Mouse (Mus musculus) lung, adult 2 months (tissue): ENCODE data around the gene Gm20388.

ENCODE experiments used
- CTCF ChIP-seq: fragments of 200-500 bp; IDR thresholded peaks from 2 replicates; pipeline ENCODE4 v1.5.1; 2011; ENCODE audit warnings: mild to moderate bottlenecking, low read length, control low read depth; ENCODE audit not compliant: insufficient read depth
- POLR2A ChIP-seq: fragments of 200-500 bp; IDR thresholded peaks from 2 replicates; pipeline ENCODE4 v1.6.1; 2011; ENCODE audit warnings: low read depth, mild to moderate bottlenecking, control low read depth, low read length, borderline replicate concordance; ENCODE audit errors: extremely low read depth

DNA sequence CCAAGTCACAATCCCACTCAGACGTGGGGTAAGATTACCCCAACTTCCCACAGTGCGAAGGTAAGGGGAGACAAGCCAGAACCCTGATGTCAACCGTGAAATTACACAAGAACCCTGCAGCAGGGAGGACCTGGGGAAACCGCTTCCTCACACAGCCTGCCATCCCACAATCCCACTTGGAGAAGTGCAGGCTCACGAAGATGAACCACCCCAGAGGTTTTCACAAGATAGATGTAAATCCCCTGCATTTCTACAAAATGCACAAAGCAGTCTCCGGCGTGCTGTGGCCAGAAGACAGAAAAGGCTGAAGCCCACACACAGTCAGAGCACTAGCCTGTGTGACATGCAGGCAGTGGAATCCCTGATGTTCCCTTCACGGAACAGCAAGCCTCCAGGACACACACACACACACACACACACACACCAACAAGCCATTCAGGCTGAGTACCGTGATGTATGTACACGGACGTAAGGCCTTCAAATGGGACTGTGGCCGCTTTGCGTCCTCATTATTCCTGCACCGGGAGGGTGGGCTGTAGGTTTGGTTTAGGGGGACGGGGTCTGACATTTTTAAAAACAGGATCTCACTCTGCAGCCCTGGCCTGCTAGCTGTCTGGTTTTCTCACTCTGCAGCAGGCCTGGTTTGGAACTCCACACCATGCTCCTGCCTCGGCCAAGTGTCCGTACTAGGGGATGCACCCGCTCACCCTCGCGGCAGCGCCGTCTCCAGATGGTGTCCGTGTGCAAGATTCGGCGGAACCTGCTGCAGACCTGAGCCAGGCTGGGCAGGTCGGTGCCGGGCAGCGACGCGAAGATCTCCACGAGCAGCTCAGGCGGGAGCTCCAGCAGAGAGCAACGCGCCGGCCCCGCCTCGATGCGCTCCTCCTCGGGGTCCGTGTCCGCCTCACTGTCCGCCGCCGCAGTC is 1667.4 kb downstream of the Gm20388 start:
- TF ChIP-seq CTCF (no peak), POLR2A (no peak)
